Mouse (Mus musculus) intestine, embryonic 14.5 days (tissue): ENCODE data around the gene Fkbp15. TPM values are rescaled to one million over a fixed set of nuclear protein-coding genes. Genes with fewer than 3 reads are reported as not detected.

Experiments
- ATAC-seq: fragments of 200-750 bp; cut with Nextera tagmentation; replicated peaks from 2 replicates; pipeline ENCODE4 v1.8.0; 2017; ENCODE audit warnings: low read depth, moderate number of reproducible peaks, moderate TSS enrichment, moderate library complexity; ENCODE audit not compliant: low FRiP score, low TSS enrichment
- DNase-seq: peaks from one replicate; pipeline ENCODE4 v3.0.0-alpha.2; 2018; ENCODE audit warnings: low spot score
- H3K27ac ChIP-seq: fragments of 300-500 bp; sonication (generic); 2 replicates; pipeline ENCODE4 v1.5.1; 2014; ENCODE audit warnings: low read depth, mild to moderate bottlenecking, control low read depth
- H3K27me3 ChIP-seq: fragments of 300-500 bp; sonication (generic); replicated peaks from 2 replicates; pipeline ENCODE4 v1.6.1; 2014; ENCODE audit warnings: low read length, control low read depth; ENCODE audit not compliant: control insufficient read depth, insufficient read depth
- H3K36me3 ChIP-seq: fragments of 300-500 bp; sonication (generic); 2 replicates; pipeline ENCODE4 v1.6.1; 2014; ENCODE audit warnings: low read length, control low read depth; ENCODE audit not compliant: control insufficient read depth, insufficient read depth
- H3K4me1 ChIP-seq: fragments of 300-500 bp; sonication (generic); replicated peaks from 2 replicates; pipeline ENCODE4 v1.6.1; 2014; ENCODE audit warnings: low read length, control low read depth, mixed read lengths; ENCODE audit not compliant: control insufficient read depth, insufficient read depth
- H3K4me2 ChIP-seq: fragments of 300-500 bp; sonication (generic); 2 replicates; pipeline ENCODE4 v1.6.1; 2014; ENCODE audit warnings: low read length
- H3K4me3 ChIP-seq: fragments of 300-500 bp; sonication (generic); 2 replicates; pipeline ENCODE4 v1.5.1; 2014; ENCODE audit warnings: low read depth, low read length, control low read depth, mixed read lengths
- H3K9ac ChIP-seq: fragments of 300-500 bp; sonication (generic); 2 replicates; pipeline ENCODE4 v1.6.1; 2014; ENCODE audit warnings: mild to moderate bottlenecking, low read length
- H3K9me3 ChIP-seq: fragments of 300-500 bp; sonication (generic); 2 replicates; pipeline ENCODE4 v1.6.1; 2016; ENCODE audit warnings: low read length, control low read depth; ENCODE audit not compliant: control insufficient read depth
- whole genome bisulfite sequencing: fragments of 180-500 bp; shearing (Covaris S2); extraction: QIAGEN DNeasy Blood & Tissue Kit; methylation state at CpG from one replicate; pipeline ENCODE4 v1.1.7; 2014; 5-methylcytosine and 5-hydroxymethylcytosine counted together
- polyA plus RNA-seq: library from polyadenylated mRNA; unstranded; fragments of >200 nt; fragmentation: Nextera tagmentation; extraction: Ambion mirVana; gene quantifications from 2 replicates; pipeline ENCODE4 v1.2.1, GENCODE M21; 2014

Gene Fkbp15
- polyA plus RNA-seq, 1 experiment from 2014 or later: 26.3 TPM

DNA sequence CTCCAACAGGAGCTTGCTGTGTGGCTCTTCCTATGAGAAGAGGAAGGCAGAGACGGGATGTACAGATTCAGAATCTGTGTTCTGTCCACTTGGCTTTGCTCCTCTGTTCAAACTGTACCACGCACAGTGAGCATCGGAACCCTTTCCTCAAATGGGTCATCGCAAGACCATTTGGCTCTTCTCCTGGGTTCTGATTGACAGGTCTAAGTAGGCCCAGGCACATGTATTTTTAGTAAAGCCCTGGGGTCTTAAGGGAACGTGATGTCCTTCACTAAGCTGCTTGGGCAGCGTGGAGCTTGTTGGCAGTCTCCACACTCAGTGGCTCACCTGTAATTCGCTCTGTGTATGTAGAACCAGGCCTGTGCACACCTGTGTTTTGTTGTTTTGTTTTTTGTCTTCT, 71.1 kb downstream of the Fkbp15 start:
- Histone ChIP-seq H3K9ac (no peak overlapping the region), H3K27ac (no peak overlapping the region), H3K27me3 (no peaks in the 10 kb centered on the region), H3K36me3 (no peaks in the 10 kb centered on the region), H3K4me1 (peaks cover 7% of the 10 kb centered on the region), H3K4me2 (no peak overlapping the region), H3K9me3 (no peaks in the 10 kb centered on the region), H3K4me3 (no peak overlapping the region)
- WGBS: 90% methylated on average over 7 of the region's 7 CpGs
- DNase-seq (no peak), ATAC-seq (no peak)

DNA sequence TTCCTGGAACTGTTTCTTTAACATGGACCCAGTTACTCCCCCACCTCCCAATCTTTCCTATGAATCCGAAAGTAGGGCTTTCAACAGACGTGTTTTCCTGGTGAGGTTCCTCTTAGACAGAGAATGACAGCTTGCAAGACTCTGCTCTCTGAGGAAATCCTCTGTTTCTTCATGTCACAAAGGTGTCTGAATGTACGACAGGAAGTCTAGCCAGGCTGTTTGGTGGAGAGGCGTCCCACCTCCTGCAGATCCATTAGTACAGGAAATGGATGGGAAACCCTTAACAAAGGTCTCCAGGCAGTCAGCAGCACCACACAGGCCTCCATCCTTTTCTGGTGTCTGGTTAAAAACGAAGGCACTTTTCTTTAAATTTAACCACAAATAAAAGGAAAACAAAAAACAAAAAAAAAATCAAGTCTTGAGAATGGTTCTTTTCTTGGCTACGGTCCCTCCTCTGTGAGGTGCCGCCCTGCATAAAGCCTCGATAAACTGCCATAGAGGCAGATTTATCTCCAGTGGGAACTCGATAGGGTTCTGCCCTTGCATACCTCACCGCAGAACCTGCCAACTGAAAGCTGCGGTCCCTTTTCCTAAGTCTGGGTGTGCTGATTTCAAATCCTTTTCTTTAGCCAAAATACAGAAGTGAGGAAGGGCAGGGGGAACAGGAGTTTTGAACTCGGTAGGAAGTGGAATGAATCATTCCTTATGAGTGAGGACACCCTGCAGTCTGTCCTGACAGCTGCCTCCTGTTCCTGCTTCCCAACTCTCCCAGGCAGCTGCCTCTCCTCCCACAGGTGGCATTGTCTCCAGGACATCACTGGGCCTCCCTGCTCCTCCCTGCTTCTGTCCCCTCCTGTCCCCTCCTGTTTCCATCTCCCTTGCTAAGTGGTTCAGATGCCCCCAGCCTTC, 73.1 kb downstream of the Fkbp15 start:
- ATAC-seq (0 out of 2 replicates have a peak, but pooled peaks have one; percentile 16), DNase-seq (peak; percentile 55)
- 12% methylated on average over 12 of the region's 12 CpGs for WGBS
- Histone ChIP-seq H3K4me1 (peaks cover 4% of the 10 kb centered on the region; the same call in 1 of the 2 replicates), H3K27me3 (no peaks in the 10 kb centered on the region), H3K9me3 (no peaks in the 10 kb centered on the region), H3K9ac (no peak overlapping the region; the same call in 1 of the 2 replicates), H3K36me3 (no peaks in the 10 kb centered on the region), H3K27ac (no peak overlapping the region; the same call in 1 of the 2 replicates), H3K4me3 (peak overlapping the region; percentile 88), H3K4me2 (peak overlapping the region; percentile 72)

DNA sequence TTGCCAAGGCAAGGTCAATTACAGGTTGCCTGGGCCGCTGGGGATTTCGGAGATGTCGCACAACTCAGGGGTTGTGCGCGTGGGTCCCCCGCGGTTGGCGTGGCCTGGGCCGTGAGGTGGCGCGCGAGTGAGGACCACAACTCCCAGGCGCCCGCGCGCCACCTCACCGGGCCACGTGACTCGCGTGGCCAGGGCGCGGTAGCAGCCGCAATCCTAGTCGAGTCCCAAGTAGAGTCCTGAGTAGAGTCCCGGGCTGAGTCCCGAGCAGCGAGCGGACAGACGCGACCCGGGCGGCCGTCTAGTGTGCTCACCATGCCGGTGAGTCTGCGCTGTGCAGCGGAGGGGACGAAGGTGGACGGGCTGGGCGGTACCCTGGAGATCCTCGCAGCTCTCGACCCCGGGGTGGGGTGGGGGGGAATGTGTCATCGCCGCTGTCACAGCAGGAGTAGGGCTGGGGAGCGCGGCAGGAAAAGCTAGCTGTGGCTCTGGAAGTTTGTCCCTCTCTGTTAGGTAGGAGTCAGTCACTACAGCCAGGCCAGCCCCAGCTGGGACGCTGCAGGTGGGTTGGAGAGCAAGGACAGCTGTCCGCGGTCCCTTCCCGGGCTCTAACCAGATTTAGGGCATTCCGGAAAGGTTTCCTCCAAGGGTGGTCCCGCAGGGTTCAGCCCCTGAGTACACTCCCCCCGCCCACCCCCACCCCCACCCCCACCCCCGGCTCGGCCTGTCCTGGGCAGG, 73.9 kb downstream of the Fkbp15 start:
- H3K4me3 ChIP-seq: peak overlapping the region; percentile 88
- peaks cover 4% of the 10 kb centered on the region; the same call in 1 of the 2 replicates for H3K4me1 ChIP-seq
- DNase-seq (peak; percentile 85), ATAC-seq (peak; percentile 92)
- no peaks in the 10 kb centered on the region for H3K27me3 ChIP-seq
- no peaks in the 10 kb centered on the region for H3K9me3 ChIP-seq
- H3K36me3 ChIP-seq: no peaks in the 10 kb centered on the region
- under 1% methylated on average over 55 of the region's 55 CpGs for WGBS
- peak overlapping the region; percentile 51 for H3K9ac ChIP-seq
- H3K27ac ChIP-seq: peak overlapping the region; percentile 51; the same call in 1 of the 2 replicates
- H3K4me2 ChIP-seq: peak overlapping the region; percentile 72

DNA sequence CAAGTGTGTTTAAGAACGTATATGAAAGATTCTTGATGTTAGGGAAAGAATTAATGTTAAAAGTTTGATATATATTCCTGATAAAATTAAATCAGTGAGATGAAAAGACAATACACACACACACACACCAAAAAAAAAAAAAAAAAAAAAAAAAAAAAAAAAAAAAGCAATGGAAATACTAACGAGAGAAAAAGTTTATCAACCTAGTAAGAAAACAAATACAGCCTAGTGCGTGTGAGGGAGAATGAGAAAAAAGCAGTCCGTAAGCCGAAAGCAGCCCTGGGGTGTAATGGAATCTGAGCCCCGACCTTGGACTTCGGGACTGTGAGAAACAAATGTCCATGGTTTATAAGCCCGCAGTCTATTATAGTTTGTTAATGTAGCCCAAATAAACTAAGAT, 74.8 kb downstream of the Fkbp15 start:
- H3K4me1 ChIP-seq: peaks cover 4% of the 10 kb centered on the region; the same call in 1 of the 2 replicates
- H3K9ac ChIP-seq: no peak overlapping the region
- DNase-seq: no peak
- H3K27ac ChIP-seq: no peak overlapping the region
- H3K4me2 ChIP-seq: peak overlapping the region; percentile 72
- no peak; the same call in 1 of the 2 replicates for ATAC-seq
- H3K27me3 ChIP-seq: no peaks in the 10 kb centered on the region
- no peaks in the 10 kb centered on the region for H3K36me3 ChIP-seq
- WGBS: 74% methylated on average over 8 of the region's 8 CpGs
- H3K4me3 ChIP-seq: peak overlapping the region; percentile 88
- no peaks in the 10 kb centered on the region for H3K9me3 ChIP-seq

DNA sequence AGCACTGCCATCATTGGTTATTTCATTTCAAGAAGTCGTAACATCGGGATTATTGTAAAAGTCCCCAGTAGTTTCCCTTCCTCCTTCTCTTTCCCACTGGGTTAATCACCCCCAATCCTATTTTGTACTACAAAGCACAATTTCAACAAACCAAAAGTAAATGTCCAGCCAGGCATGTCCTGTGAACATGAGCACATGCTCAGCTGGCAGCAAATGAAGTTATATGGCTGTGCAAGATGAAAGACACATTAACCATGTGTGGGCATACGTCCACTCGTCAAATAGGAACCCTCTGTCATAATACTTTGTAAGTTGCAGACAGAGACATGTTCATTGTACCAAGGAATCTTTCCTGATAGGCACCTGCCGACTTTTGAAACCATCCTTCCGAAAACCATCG, 77.4 kb downstream of the Fkbp15 start:
- no peaks in the 10 kb centered on the region for H3K36me3 ChIP-seq
- no peaks in the 10 kb centered on the region for H3K27me3 ChIP-seq
- no peak overlapping the region for H3K4me3 ChIP-seq
- no peak overlapping the region for H3K27ac ChIP-seq
- no peaks in the 10 kb centered on the region for H3K9me3 ChIP-seq
- DNase-seq (no peak), ATAC-seq (no peak)
- no peak overlapping the region for H3K9ac ChIP-seq
- WGBS: 89% methylated on average over 7 of the region's 7 CpGs
- no peak overlapping the region for H3K4me2 ChIP-seq
- peaks cover 4% of the 10 kb centered on the region; the same call in 1 of the 2 replicates for H3K4me1 ChIP-seq

DNA sequence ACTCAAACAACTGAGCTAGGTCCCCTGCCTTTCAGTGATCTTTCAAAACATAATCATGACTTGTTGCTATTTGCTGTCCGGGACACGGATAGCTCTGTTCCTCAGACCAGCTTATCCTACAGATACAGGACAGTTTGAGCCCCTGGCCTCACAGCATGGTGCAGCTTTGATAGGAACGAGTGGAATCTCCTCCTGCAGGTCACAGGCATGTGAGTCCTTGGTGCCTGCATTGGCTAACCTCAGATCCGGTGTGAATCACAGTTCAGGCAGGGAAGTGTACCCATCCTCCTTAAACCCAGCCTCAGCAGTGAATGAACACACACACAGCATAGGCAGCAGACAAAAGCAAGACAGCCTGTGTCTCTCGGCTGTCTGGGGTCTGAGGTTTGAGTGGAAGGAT, 79.0 kb downstream of the Fkbp15 start:
- H3K4me3 ChIP-seq: no peak overlapping the region
- H3K9me3 ChIP-seq: no peaks in the 10 kb centered on the region
- H3K4me2 ChIP-seq: no peak overlapping the region
- 59% methylated on average over 5 of the region's 5 CpGs for WGBS
- H3K9ac ChIP-seq: no peak overlapping the region
- no peaks in the 10 kb centered on the region for H3K36me3 ChIP-seq
- no peak overlapping the region for H3K27ac ChIP-seq
- DNase-seq (no peak), ATAC-seq (no peak)
- H3K27me3 ChIP-seq: no peaks in the 10 kb centered on the region
- no peaks in the 10 kb centered on the region for H3K4me1 ChIP-seq

DNA sequence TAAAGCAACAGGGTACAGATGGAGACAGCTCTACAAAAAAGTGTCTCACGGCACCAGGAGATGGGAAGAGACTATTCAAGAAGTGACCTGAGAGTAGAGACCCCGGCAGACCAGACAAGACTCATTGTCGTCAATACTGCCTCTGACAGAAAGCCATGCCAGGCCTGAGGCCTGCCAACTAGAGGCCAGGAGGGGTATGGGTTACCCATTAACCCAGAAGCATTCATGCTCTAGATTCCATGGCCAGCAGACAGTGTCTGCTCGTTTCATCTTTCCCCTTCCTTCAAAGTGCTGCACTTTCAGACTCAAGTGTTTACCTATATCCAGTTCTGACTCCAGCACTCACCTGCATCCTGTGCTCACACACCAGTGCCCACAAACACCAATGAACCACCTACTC, 82.3 kb downstream of the Fkbp15 start:
- Histone ChIP-seq H3K4me3 (no peak overlapping the region), H3K27me3 (no peaks in the 10 kb centered on the region), H3K9ac (no peak overlapping the region), H3K27ac (no peak overlapping the region), H3K4me2 (no peak overlapping the region), H3K4me1 (no peaks in the 10 kb centered on the region), H3K9me3 (no peaks in the 10 kb centered on the region), H3K36me3 (no peaks in the 10 kb centered on the region)
- 62% methylated on average over 4 of the region's 4 CpGs for WGBS
- ATAC-seq (no peak), DNase-seq (no peak)

DNA sequence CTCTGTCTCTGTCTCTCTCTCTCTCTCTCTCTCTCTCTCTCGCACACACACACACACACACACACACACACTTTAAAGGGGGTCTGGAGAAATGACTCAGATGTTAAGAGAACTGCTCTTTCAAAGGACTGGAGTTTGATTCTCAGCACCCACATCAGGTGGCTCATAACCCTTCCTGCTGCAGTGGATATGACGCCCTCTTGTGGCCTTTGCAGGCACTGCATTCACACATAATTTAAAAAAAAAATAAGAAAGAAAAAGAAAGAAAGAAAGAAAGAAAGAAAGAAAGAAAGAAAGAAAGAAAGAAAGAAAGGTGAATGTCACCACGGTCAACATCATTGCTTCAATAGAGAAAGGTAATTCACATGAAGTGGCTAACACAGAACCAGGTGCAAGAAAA, 83.1 kb downstream of the Fkbp15 start:
- ATAC-seq (no peak), DNase-seq (no peak)
- Histone ChIP-seq H3K9me3 (no peaks in the 10 kb centered on the region), H3K27me3 (no peaks in the 10 kb centered on the region), H3K4me3 (no peak overlapping the region), H3K36me3 (no peaks in the 10 kb centered on the region), H3K4me1 (no peaks in the 10 kb centered on the region), H3K9ac (no peak overlapping the region), H3K4me2 (no peak overlapping the region), H3K27ac (no peak overlapping the region)
- WGBS: 74% methylated on average over 3 of the region's 3 CpGs
